Mouse (Mus musculus): ENCODE data around the gene Gcm1.

- TF ChIP-seq POLR2A (IDR thresholded peaks at IDR 0.05; ENCODE audit: borderline replicate concordance, insufficient read depth, low read length) (no peak), CTCF (IDR thresholded peaks at IDR 0.05; ENCODE audit: borderline replicate concordance, insufficient read depth, low read depth, low read length) (no peak)
Observed at GRCm38 (mm10) chr9:78030835-78031456, 20.8 kb upstream of the Gcm1 start.

All from cerebellum, adult 2 months (tissue).